Mouse (Mus musculus) thymus, adult 2 months (tissue): ENCODE measurements at regions not wholly inside any gene's neighbourhood (a gene's known extent, or its start where the extent isn't known, plus 50 kb on each side); places are given as distances from the start of the nearest gene placed in this dataset.

Experiments
- DNase-seq: peaks from one replicate; pipeline ENCODE4 v3.0.0; 2021
- H3K27ac ChIP-seq: fragments of 200-500 bp; 2 replicates; pipeline ENCODE4 v1.5.1; 2012; ENCODE audit warnings: low read length, control low read depth; ENCODE audit not compliant: control insufficient read depth, insufficient read depth
- H3K27me3 ChIP-seq: fragments of 200-500 bp; 2 replicates; pipeline ENCODE4 v1.6.1; 2012; ENCODE audit warnings: mild to moderate bottlenecking, low read length, moderate library complexity, mixed read lengths; ENCODE audit not compliant: control insufficient read depth, insufficient read depth
- H3K36me3 ChIP-seq: fragments of 200-500 bp; 2 replicates; pipeline ENCODE4 v1.6.1; 2012; ENCODE audit warnings: mild to moderate bottlenecking, low read length, moderate library complexity; ENCODE audit not compliant: control insufficient read depth, insufficient read depth
- H3K4me1 ChIP-seq: fragments of 200-500 bp; replicated peaks from 2 replicates; pipeline ENCODE4 v1.6.1; 2012; ENCODE audit warnings: low read length; ENCODE audit not compliant: control insufficient read depth, insufficient read depth
- H3K4me3 ChIP-seq: fragments of 200-500 bp; 2 replicates; pipeline ENCODE4 v1.5.1; 2012; ENCODE audit warnings: mild to moderate bottlenecking, low read length, control low read depth, moderate library complexity; ENCODE audit not compliant: control insufficient read depth, insufficient read depth
- CTCF ChIP-seq: fragments of 200-500 bp; IDR thresholded peaks from 2 replicates; pipeline ENCODE4 v1.5.1; 2012; ENCODE audit warnings: mild to moderate bottlenecking, control low read depth, low read length, moderate library complexity, borderline replicate concordance; ENCODE audit not compliant: control insufficient read depth, poor library complexity, insufficient read depth; ENCODE audit errors: extremely low read depth
- POLR2A ChIP-seq: fragments of 200-500 bp; IDR thresholded peaks from 2 replicates; pipeline ENCODE4 v1.6.1; 2012; ENCODE audit warnings: mild to moderate bottlenecking, low read length, control low read depth, moderate library complexity; ENCODE audit not compliant: control insufficient read depth, poor library complexity, insufficient read depth; ENCODE audit errors: extremely low read depth
- WGBS: fragments of 180-500 bp; shearing (Covaris S2); methylation state at CpG from one replicate; pipeline ENCODE4 v1.1.7; 2018; 5-methylcytosine and 5-hydroxymethylcytosine counted together

- peak; percentile 44 for DNase-seq
- Histone ChIP-seq H3K27me3 (no peaks in the 10 kb centered on the region), H3K36me3 (no peaks in the 10 kb centered on the region), H3K27ac (no peak overlapping the region), H3K4me3 (no peak overlapping the region), H3K4me1 (no peaks in the 10 kb centered on the region)
- 96% methylated on average over 2 of the region's 2 CpGs for WGBS
- TF ChIP-seq CTCF (peak; percentile 53; the same call in 1 of the 2 replicates), POLR2A (no peak)
Observed at GRCm38 (mm10) chr1:152313480-152313879, 73.0 kb downstream of the Tsen15 start.

- WGBS, result 72% methylated on average over 3 of the region's 3 CpGs
- no peaks in the 10 kb centered on the region for H3K36me3 ChIP-seq
- no peaks in the 10 kb centered on the region for H3K4me1 ChIP-seq
- H3K27ac ChIP-seq, result no peak overlapping the region
- DNase-seq, result no peak
- TF ChIP-seq POLR2A, result no peak
- no peak overlapping the region for H3K4me3 ChIP-seq
- H3K27me3 ChIP-seq, result no peaks in the 10 kb centered on the region
Observed at GRCm38 (mm10) chr1:152305461-152305860, 81.0 kb downstream of the Tsen15 start.

- Histone ChIP-seq H3K27me3 (no peaks in the 10 kb centered on the region), H3K36me3 (no peaks in the 10 kb centered on the region), H3K27ac (no peak overlapping the region), H3K4me1 (no peaks in the 10 kb centered on the region), H3K4me3 (no peak overlapping the region)
- DNase-seq, result no peak
- TF ChIP-seq POLR2A (no peak), CTCF (no peak)
- whole genome bisulfite sequencing, result 81% methylated on average over 14 of the region's 14 CpGs
Observed at GRCm38 (mm10) chr1:152304487-152305130, 81.9 kb downstream of the Tsen15 start.

- H3K4me3 ChIP-seq, result no peak overlapping the region
- no peaks in the 10 kb centered on the region for H3K36me3 ChIP-seq
- H3K4me1 ChIP-seq, result no peaks in the 10 kb centered on the region
- no peak for DNase-seq
- WGBS, result 94% methylated on average over 8 of the region's 8 CpGs
- no peaks in the 10 kb centered on the region for H3K27me3 ChIP-seq
- no peak overlapping the region for H3K27ac ChIP-seq
- no peak for TF ChIP-seq CTCF
- no peak for TF ChIP-seq POLR2A
Observed at GRCm38 (mm10) chr1:152301355-152301754, 85.1 kb downstream of the Tsen15 start.

GRCm38 (mm10) chr1:152292196-152292736 lies 94.2 kb downstream of the Tsen15 start:
- no peak for DNase-seq
- H3K4me3 ChIP-seq, result no peak overlapping the region
- TF ChIP-seq CTCF (no peak), POLR2A (no peak)
- H3K36me3 ChIP-seq, result no peaks in the 10 kb centered on the region
- no peak overlapping the region for H3K27ac ChIP-seq
- WGBS, result 11% methylated on average over 9 of the region's 9 CpGs
- peaks cover 21% of the 10 kb centered on the region for H3K4me1 ChIP-seq
- H3K27me3 ChIP-seq, result no peaks in the 10 kb centered on the region

GRCm38 (mm10) chr1:152290768-152291167 lies 95.7 kb downstream of the Tsen15 start:
- TF ChIP-seq CTCF (peak; percentile 65; the same call in 1 of the 2 replicates), POLR2A (no peak)
- peaks cover 27% of the 10 kb centered on the region for H3K4me1 ChIP-seq
- 39% methylated on average over 7 of the region's 7 CpGs for WGBS
- H3K36me3 ChIP-seq, result no peaks in the 10 kb centered on the region
- H3K27ac ChIP-seq, result no peak overlapping the region
- H3K27me3 ChIP-seq, result no peaks in the 10 kb centered on the region
- H3K4me3 ChIP-seq, result no peak overlapping the region
- peak; percentile 44 for DNase-seq
